Mouse (Mus musculus) liver, postnatal 0 days (tissue): ENCODE measurements at regions not wholly inside any gene's neighbourhood (a gene's known extent, or its start where the extent isn't known, plus 50 kb on each side); places are given as distances from the start of the nearest gene placed in this dataset.

Source experiments
- CTCF ChIP-seq: sonication (generic); IDR thresholded peaks from 2 replicates; pipeline ENCODE4 v1.5.1; 2016; ENCODE audit warnings: antibody characterized with exemption, low read depth
- EP300 ChIP-seq: IDR thresholded peaks from 2 replicates; pipeline ENCODE4 v1.6.1; 2016; ENCODE audit warnings: antibody characterized with exemption, low read depth, mild to moderate bottlenecking

- no peak for TF ChIP-seq EP300
- no peak for TF ChIP-seq CTCF
Observed at GRCm38 (mm10) chr6:100109351-100109750, 177.9 kb downstream of the Rybp start.
